Mouse (Mus musculus): ENCODE measurements around the gene Rhebl1.

Rhebl1 gene

DNA sequence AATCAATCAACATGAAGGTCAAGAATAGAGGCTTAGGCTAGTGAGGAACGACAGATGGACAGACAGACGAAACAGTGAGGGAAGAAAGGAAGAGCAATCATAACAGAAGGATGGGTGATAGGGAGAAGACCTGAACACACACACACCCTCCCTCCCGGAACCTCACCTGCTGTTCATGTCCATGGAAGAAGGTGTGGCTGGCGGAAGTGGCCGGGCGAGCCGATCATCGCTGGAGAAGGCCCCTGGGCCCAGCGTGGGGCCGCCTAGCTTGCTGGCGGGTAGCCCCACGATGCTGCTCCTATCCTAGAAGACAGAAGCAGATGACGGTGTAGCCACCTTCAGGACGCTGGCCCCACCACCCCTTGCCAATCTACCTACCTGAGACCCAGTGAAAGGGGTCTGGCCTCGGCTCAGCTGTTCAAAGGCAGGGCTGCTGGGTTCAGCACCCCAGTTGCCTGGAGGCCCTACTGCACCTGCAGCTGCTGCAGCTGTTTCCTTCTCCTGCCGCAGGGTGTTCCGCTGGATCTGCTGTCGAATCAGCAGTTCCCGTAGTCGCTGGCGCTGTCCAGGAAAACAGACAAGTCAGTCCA lies 43.0 kb downstream of the Rhebl1 start:
- DNase-seq (ENCODE audit: low spot score in 2 of 2): no peak

DNA sequence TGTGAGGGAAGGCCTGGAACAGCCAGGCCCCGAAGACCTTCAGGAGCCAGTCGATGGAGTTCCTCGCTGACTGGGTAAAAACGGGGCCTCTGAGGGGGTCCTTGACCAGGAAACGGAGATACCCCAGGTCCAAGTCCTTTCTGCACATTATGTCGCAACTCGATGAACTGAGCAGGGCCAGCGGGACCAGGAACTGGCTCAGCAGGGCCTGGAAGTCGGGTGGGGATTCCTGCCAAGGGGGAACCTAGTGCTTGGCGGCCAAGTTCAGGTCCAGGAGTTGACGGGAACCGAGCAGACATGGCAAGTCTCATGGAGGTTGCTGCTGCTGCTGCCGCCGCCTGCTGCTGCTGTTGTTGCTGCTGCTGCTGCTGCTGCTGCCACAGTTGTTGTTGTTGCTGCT lies 43.7 kb downstream of the Rhebl1 start:
- no peak for DNase-seq (ENCODE audit: low spot score in 2 of 2)

DNA sequence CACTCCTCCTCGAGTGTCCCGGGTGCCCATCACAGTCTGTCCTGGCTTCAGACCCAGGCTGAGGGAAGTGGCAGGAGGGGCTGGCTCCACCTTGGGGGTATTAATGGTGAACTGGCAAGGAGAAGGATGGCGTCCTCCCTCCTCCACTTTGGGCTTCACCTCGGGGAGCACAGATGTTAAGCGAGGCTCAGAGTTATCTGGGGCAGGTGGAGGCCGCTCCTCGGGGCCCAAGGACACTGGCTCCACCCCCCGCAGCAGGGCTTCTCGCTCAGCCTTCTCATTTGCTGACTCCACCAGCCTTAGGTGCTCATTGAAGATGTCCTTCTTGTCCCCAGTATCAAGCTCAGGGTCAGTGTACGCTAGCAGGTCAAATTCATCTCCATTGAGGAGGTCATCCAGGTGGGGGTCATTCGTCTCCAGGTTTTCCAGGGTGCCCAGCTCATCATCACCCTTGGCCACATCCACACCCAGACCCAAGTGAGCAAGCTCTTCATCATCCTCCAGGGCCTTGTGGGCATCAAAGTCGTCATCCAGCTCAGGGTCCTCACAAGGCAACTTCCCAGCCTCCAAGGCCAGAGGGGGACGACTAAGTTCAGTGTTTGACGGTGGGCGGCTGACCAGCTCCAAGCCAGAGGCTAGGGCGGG lies 44.3 kb downstream of the Rhebl1 start:
- DNase-seq (ENCODE audit: low spot score in 2 of 2): no peak

DNA sequence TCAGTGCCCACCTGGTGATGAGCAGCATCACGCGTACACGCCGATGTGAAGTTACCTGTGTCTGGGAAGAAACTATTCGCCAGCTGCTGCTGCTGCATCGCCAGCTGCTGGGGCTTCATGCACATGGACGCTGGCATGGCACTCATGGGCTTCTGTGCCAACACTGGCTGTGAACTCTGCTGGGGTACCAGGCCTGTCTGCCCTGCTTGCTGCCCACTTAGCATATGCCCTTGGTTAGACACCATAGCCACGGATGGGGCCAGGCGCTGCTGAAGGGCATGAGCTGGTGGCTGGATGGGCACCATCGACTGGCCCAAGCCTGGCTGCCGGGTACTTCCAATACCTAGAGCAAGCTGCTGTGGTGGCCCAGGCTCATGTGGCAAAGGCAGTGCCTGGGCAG lies 45.2 kb downstream of the Rhebl1 start:
- DNase-seq (ENCODE audit: low spot score in 2 of 2): no peak

DNA sequence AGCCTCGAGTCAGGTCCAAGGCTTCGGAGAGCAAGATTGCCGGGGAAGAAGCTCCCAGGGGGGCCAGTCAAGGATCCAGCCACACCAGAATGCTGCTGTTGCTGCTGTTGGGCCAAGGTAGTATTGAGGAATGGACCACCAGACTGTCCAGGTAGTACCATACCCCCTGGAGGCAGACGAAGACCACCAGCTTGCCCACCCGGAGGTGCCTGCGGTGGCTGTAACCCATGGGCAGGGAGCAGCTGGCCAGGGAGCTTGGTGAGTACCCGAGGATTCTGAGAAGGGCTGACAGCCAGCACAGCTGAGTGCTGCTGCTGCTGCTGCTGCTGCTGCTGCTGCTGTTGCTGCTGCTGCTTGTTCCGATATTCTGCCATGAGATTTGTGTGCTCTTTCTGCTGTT lies 48.2 kb downstream of the Rhebl1 start:
- DNase-seq (ENCODE audit: low spot score in 2 of 2): no peak

DNA sequence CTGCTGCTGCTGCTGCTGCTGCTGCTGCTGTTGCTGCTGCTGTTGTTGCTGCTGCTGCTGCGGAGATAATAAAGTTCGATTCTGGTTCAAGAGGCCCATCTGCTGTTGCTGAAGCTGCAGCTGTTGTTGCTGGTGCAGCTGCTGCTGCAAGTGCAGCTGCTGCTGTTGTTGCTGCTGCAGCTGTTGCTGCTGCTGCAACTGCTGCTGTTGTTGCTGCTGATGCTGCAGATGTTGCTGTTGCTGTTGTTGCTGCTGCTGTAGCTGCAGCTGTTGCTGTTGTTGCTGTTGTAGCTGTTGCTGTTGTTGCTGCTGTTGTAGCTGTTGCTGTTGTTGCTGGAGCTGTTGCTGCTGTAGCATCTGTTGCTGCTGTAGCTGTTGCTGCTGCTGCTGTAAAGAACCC lies 49.2 kb downstream of the Rhebl1 start:
- DNase-seq (ENCODE audit: low spot score in 2 of 2): no peak

DNA sequence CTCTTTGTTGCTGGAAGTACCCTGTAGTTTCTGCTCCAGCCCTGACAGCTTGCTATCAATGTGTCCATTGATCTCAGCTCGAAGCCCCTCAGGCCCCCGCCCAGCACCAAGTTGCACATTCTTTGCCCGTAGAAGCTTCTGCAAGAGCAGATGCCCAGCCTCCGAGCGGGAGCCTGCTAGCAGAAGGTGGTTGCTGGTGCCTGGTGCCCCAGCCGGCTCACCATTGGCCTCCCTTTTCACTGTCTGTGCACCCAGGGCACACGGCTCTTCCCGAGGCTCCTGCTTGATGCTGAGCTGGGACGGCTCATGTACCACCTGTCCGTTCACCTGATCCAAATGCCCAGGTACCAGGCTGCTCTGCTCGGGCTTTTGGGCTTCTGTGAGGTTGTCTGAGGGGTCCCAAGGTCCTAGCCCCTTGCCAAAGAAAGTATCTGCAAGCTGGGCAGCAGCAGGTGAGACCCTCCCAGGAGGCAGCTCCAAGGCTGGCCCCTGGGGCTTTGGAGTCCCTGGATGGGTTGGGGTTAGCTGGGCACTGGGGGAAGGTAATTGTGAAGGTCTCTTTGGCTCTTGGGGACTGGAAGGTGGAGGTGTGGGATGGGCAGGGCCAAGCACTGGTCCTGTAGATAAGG lies 50.6 kb downstream of the Rhebl1 start:
- DNase-seq (ENCODE audit: low spot score in 2 of 2): no peak

DNA sequence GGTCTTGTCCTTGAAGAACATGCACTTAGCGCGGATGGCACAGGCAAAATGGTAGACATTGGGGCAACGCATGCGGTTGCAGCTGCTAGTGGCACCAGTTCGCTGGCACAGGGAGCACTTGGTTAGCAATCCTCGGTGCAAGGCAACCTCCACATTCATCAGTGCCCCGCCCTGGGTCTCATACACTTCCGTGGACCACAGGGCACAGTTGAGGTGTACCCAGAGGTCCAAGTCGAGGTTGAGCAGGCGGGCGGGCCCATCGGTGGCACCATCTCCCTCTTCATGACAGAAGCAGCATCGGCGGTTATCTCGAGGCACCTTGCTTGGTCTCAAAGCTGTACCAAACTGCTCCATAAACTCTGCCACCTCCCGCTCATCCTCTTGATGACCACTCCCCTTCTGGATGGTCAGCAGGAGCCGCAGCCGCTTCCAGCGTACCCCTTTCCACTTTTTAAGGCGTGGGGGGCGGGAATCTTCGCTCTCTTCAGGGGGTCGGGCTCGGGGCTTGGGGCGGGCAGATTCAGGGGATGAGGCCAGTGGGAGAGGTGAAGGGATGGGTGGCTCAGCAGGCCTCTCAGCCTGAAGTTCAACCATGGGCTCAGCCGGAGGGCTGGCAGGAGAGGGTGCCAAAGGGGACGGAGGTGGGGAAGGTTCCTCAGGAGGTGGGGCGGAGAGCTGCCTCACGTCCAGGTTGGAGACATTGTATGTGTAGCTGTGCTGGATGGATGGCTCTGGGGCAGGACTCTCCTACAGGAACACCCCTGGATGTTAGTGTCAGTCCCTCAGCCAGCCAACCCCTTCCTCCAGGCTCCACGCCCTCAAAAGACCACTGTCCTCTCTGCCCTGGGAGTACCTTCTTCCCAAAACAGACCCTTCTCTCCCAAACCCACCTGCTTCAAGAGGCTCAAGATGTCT lies 54.4 kb downstream of the Rhebl1 start:
- DNase-seq (ENCODE audit: low spot score in 2 of 2): no peak

DNA sequence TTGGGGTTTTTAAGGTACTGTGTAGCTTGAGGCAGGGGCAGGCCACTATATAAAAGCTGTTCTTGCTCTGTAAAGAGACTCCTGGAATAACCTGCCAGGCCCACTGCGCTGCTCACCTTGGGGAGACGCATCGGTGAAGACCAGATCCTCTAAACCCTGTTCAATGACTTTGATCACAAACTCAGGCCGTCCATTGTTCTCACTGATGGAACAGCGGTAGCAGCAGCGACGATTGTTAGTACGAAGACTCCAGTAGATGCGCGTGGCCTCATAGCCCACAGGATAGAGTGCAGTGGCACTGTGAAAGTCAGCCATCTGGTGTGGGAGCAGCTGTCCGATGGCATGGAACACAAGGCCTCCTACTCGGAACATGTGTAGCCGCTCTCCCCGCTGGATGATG lies 55.2 kb downstream of the Rhebl1 start:
- no peak for DNase-seq (ENCODE audit: low spot score in 2 of 2)

DNA sequence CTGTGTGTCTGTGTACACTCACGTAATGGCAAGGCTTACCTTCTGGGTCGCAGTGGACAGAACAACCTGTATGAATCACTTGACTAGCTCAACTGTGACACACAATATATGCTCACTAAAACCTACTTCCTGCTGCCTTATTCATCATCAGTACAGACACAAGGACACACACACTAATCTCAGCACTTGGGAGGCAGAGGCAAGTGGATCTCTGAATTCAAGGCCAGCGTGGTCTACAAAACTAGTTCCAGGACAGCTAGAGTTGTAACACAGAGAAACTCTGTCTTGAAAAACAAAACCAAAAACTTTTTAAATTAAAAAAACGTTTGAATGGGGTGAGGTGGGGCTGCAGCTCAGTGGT lies 56.6 kb downstream of the Rhebl1 start:
- no peak for DNase-seq (ENCODE audit: low spot score in 2 of 2)

DNA sequence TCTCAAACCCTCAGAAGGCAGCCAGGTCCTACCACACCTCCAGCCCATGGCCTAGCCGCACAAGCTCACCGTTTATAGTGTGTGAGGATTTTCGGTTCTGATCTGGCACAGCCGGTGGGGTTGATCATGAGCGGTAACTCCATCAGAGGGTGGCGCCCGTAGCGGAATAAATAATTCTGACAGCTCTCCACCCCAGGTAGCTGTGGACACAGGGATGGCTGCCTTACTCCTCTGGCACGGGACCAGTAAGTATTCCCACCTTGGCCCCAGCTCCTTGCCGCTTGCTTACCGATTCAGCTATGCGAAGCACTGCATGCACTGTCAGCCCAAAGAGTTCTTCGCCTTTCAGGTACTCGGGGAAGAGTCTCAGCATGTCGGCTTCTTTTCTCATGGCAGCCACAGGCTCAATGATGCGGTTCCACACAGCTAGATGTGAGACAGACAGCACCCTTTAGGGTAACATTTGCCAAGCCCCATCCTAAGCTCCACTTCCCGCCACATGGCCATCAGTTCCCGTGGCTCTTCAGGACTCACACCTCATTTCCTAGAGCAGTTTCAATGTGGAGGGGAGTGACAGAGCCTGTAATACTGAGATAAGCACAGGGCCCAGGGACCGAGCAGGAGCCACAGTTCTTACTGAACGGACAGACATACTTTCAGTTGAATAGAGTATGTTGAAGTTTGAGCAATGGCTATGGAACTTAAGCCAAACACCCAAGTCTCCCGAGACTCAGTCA lies 57.2 kb downstream of the Rhebl1 start:
- DNase-seq (ENCODE audit: low spot score in 2 of 2): no peak

DNA sequence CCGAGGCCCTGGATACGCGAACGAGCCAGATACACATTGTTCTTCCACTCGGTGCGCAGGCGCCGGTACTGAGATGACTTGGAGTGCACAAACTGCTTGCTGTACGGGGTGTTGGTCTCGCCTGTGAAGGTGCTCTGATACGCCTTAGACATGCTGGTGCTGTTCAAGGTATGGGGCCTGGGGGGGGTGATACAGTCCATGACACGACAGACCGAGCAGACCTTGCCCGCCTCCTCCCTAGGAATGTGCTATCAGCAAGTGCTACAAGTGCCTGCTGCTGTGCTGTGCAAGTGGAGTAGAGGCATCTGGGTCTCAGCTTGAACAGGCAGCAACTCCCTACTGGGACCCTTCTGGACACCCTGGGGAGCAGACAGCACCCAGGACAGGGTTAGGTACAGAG lies 59.0 kb downstream of the Rhebl1 start:
- no peak for DNase-seq (ENCODE audit: low spot score in 2 of 2)

DNA sequence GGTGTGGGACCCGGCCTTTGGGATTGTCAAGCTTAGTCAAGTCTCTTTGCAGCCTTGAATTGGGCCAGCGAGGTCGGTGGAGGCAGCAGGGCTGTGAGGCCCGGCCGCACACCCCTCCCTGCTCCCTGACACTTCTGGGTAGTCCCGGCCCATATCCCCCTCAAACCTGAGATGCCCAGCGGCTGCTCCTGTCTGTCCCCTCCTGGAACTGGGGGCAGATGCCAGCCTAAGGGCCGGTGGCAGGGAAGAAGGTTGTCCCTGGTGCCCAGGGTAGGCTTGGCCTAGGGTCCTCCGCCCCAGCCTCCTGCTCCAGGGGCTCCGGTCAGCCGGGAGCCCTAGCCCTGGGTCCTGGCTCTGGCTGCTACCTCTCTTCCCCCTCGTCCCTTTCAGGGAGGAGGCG lies 60.3 kb downstream of the Rhebl1 start:
- DNase-seq (ENCODE audit: low spot score in 2 of 2): no peak

DNA sequence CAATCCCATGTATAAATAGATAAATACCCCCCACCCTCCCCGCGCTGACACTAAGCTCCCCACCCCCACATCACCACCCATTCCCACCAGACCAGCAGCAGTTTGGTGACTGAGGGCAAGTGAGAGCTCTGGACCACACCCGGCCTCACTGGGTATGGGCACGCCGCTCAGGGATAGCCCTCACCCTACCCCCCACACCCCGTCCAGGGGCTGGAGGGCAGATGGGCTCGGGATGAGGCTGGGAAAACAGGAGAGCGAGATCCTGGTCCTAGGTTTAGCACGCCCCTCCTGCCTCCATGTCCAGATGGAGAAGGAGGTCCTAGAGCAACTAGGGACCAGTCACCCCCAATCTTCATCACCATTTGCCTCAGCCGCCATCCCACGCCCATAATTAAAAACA lies 61.1 kb downstream of the Rhebl1 start:
- DNase-seq (ENCODE audit: low spot score in 2 of 2): no peak

DNA sequence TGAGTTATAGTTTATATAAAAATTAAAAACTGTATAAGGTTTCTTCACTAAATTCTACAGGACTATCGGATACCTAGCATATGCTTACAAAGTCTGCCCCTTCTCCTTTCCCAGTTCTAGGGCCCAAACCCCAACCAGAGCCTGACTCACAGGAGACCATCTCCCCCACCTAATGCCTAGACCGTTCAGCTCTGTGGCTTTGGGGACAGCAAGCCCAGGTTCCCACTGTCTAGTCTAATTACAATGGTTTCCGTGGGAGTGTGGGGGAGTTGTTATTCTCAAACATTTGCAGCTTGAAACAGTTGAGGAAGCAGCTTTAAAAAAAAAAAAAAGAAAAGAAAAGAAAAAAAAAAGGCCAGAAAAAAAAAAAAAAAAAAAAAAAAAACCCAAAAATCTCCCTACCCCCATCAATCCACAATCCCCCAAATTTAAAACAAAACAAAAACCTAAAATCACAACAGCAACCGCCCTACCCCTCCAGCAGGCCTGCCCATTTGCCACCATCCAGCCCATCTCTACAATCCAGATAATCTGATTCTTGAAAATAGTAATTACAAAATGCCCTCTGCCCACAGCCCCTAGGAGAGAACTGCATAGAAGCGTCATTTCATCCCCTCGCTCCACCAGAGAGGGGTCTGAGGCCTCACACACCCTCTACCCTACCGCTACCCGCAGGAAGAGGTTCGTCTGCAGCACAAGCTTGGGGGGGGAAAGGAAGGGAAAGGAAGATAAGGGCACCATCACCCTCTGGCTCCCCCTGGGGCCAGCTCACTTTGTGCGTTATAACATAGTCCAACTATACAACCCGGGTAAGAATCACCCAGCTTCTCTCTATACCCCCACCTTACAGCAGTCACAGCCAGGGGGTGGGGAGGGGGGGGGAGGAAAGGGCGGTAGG lies 61.9 kb downstream of the Rhebl1 start:
- DNase-seq (ENCODE audit: low spot score in 2 of 2): no peak

DNA sequence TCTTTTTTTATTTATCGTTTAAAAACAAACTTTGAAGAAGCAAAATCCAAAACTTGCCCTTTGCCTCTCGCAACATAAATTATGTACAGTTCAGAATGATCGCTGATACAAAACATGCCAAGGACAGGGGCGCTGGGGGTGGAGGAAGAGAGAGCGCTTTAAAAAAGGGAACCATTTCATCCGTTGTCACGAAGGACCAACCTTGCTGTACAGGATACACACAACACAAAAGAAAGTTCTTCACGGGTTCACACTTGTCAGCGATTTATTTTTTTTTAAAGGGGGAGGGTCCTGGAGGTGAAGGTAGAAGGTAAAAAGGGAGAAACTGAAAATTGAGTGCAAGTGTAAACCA lies 62.7 kb downstream of the Rhebl1 start:
- DNase-seq (ENCODE audit: low spot score in 2 of 2): no peak

DNA sequence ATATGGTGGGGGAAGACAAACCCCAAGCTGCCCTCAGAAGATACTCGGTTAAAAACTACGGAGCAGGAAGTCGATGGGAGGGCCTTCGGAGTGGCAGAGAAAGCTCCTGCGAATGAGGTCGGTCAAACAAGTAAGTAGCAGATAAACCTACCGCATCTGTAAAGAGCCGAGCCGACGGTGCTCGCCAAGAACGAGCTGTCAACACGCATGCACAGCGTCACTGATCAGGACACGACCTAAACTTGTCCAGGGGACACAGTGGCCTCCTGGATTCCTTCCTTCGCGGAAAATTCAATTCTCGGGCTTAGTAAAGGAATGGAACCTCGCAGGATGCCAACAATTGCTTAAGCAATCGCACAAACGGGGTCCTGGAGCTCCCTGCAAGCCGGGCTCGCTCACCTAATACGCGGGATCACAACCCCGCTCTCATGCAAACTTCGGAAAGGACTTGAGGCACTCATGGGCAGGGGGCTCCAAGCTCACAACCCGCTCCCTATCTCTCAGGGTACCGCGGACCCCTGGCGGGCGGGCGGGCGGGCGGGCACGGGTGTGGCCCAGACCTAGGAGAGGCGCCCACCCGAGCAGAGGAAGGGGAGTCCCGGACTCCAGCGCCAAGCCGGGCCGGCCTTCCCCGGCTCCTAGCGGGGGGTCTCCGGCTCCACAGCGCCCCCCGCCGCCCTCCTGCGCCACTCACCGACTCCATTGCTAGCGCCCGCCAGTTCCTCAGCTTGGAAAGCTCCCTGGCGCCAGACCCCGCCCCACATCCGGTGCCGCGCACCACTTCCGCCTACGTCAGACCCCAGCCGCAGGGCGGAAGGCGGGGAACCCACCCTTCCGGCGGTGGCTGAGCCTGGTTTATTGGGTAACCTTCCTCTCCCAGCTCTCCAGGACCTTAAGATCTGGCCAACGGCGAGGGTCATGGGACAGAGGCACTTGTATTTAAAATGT lies 63.3 kb downstream of the Rhebl1 start, which contains the start of gene Prkag1:
Gene Prkag1 (minus strand): TSS at position 786 of the 948 bp plus-strand sequence.
- DNase-seq (ENCODE audit: low spot score in 2 of 2): peak; percentile 87 to 93

All from left cerebral cortex, adult 9 months (tissue).